In genomic region chr9:25252759-25253477, GRCm38 (mm10) we compare ENCODE assay signal across 8 mouse cellular contexts. TPM values are rescaled to one million over a fixed set of nuclear protein-coding genes. Genes with fewer than 3 reads are reported as not detected.
A peak's percentile ranks its signal among the peaks of the same experiment; 100 is the strongest.
DNase-seq lines count a peak whose midpoint lies in the region; ATAC-seq lines count a peak whose summit lies in the region.

No protein-coding gene starts in this region.

- no peak; the same call in 1 of the 2 replicates for ATAC-seq in intestine, embryonic 14.5 days (replicated peaks; ENCODE audit: low FRiP score, low TSS enrichment, low read depth)

- intact Hi-C loops in left cerebral cortex, postnatal 36 days (cut with DNase I) = loop anchor here (2.0 to 5.0 kb wide), 3 partner anchors 46 to 101 kb away; partner anchors contain the start of gene Herpud2

- peak overlapping the region; percentile 65 for H3K4me2 ChIP-seq in intestine, embryonic 14.5 days (ENCODE audit: low read length)

- H3K27me3 ChIP-seq in intestine, embryonic 14.5 days (replicated peaks; ENCODE audit: control insufficient read depth, insufficient read depth, low read length) = no peaks in the 10 kb centered on the region

- peak overlapping the region; percentile 97 for H3K9ac ChIP-seq in intestine, embryonic 14.5 days (ENCODE audit: low read length)

- peak overlapping the region; percentile 98 for H3K4me3 ChIP-seq in intestine, embryonic 14.5 days (ENCODE audit: low read depth, low read length)

- WGBS in intestine, embryonic 14.5 days = under 1% methylated on average over 53 of the region's 78 CpGs

- peaks cover 13% of the 10 kb centered on the region; the same call in 1 of the 2 replicates for H3K4me1 ChIP-seq in intestine, embryonic 14.5 days (replicated peaks; ENCODE audit: control insufficient read depth, insufficient read depth, low read length)

- H3K36me3 ChIP-seq in intestine, embryonic 14.5 days (ENCODE audit: control insufficient read depth, insufficient read depth, low read length) = no peaks in the 10 kb centered on the region

- H3K9me3 ChIP-seq in intestine, embryonic 14.5 days (ENCODE audit: control insufficient read depth, low read length) = no peaks in the 10 kb centered on the region

- DNase-seq in thymus, postnatal 25 days = peak; percentile 67
- no peak for DNase-seq in thymus, postnatal 0 days (ENCODE audit: low spot score)
- DNase-seq in embryo, embryonic 11 days = peak; percentile 69
- DNase-seq in gastrocnemius, postnatal 25 days = peak; percentile 66
- peak; percentile 84 for DNase-seq in intestine, embryonic 14.5 days (ENCODE audit: low spot score)
- DNase-seq in left cerebral cortex, postnatal 36 days (ENCODE audit: low spot score in 2 of 2) = peak; percentile 58 to 63
- DNase-seq in mesoderm, embryonic 11.5 days (ENCODE audit: low read depth, low spot score) = peak; percentile 32
- DNase-seq in right cerebral cortex, postnatal 4 days = peak; percentile 67

- H3K27ac ChIP-seq in intestine, embryonic 14.5 days (ENCODE audit: low read depth) = peak overlapping the region; percentile 99

RNA-seq across cellular contexts. Expression of gene Sept7, which starts 0.7 kb away (rescaled TPM):
- 259 and 261 TPM in 2 replicates for polyA plus RNA-seq in thymus, postnatal 0 days (2015; fragmentation: Nextera tagmentation; extraction: Ambion mirVana)
- 10 to 100 TPM; 70.1 to 71.5 TPM for total RNA-seq in gastrocnemius, postnatal 25 days (2021)
- polyA plus RNA-seq in intestine, embryonic 14.5 days (2014; fragmentation: Nextera tagmentation; extraction: Ambion mirVana) = 233 and 267 TPM in 2 replicates
- total RNA-seq in left cerebral cortex, postnatal 36 days (2021) = 100 to 1,000 TPM; 381 to 384 TPM

Comparison
In these comparisons a context has a peak if more than half of its experiments do, and no peak if none do; other contexts are left out.
1. RNA of gene Sept7, which starts 0.7 kb away (total RNA-seq): 381 to 384 TPM in left cerebral cortex, postnatal 36 days; 70.1 to 71.5 TPM in gastrocnemius, postnatal 25 days; every median in the first group is over 4 times any median in the second.